Mouse (Mus musculus): Measurements from ENCODE around the gene Adgrb3. TPM values are rescaled to one million over a fixed set of nuclear protein-coding genes. Genes with fewer than 3 reads are reported as not detected.
A peak's percentile ranks its signal among the peaks of the same experiment; 100 is the strongest.
"Not testable (repeated sequence)": the region's sequence is repeated elsewhere in the genome, so short reads cannot be mapped to it uniquely, and the experiment has no call there.

Gene Adgrb3
- total RNA-seq, 2 experiments from 2014 or later, result 105 to 110 TPM

DNA sequence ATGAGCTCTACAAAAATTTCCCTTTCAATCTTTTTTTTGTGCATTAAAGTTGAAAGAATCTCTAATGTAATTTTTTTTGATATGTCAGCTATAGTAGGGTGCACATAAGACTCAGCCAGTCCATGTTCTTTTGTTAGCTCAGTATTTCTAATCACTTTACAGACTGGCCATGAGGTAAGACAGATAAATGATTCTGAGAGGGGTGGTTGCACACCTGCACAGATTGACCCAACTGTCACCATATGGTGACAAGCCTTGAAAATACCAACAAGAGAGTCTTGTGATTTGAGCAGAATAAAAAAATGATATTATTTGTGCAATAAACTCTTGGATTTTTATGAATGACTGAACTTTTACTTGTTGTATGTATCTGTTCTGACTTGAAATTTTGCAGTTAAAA, 74.2 kb downstream of the Adgrb3 start:
- no peak for DNase-seq (ENCODE audit: low spot score in 2 of 2)
- intact Hi-C loops (cut with DNase I), result no loop called here

DNA sequence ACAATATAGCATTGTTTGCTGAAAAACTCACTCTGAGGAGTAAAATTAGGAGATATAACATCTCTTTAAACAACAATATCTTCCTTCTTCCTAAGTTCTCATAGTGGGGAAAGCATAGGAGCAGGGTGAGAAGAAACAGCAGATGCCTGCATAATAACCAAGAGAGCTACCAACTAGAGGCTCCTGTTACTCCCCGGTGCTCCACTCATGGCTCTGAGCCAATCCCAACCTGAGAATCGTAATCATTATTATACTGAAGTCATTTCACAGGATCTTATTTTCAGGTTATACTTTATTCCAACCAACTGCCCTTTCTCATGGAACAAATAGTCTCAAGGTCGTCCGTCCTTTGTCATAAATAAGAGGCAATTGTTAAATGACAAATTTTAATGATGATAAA, 75.0 kb downstream of the Adgrb3 start:
- intact Hi-C loops (cut with DNase I), result no loop called here
- no peak for DNase-seq (ENCODE audit: low spot score in 2 of 2)

DNA sequence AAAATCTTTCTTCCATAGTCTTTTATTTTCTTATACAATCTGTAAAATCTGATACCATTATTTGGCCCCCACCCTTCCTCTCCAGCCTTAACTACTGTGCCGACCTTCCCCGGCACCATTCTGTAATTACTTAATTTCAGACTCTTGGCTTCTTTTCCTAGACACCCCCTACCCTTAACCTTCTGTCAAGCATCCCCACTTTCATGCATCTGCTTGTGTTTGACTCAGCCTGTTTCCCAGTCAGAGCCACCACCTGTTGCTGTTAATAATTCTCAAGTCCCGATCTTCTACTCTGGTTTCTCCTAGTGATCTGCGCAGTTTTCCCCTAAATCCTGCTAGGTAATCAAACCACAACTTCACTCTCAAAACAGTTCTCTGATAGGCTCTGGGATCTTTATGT, 83.9 kb downstream of the Adgrb3 start:
- intact Hi-C loops (cut with DNase I), result no loop called here
- DNase-seq (ENCODE audit: low spot score in 2 of 2), result no peak

DNA sequence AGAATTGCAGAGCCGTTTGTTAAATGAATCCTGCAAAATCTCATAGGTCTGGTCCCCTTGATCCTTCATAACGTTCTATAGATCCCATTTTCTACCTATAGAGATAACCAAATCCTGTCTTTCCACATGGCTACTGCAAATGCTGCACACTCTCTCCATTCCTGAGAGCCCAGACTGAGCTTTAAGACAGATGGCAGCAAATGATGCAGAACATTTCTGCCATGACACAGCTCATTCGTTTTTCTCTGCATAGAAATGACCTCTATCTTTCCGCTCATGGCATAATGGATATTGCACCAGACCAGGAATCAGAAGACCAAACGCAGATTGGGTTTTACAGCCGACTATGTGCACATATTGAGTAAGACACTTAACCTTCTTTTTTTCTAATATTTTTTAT, 84.8 kb downstream of the Adgrb3 start:
- intact Hi-C loops (cut with DNase I), result no loop called here
- DNase-seq (ENCODE audit: low spot score in 2 of 2), result no peak

DNA sequence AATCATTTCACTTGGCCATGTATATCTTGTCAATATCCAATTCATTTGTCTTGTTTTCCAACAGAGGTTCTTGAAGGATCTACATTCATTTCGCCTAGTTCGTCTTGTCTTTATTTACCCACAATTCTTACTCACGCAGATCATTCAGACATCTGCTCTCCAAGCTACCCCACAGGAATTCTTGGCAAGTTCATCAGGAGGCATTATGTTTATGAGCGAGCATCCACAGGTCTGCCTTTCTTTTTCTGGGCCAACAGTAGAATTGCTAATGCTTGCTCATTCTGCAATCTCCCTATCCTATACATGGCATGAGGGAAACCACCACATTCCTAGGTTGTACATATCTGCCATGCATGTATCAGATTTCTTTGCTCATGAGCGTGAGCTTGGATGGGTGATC, 99.7 kb downstream of the Adgrb3 start:
- no peak for DNase-seq (ENCODE audit: low spot score in 2 of 2)
- intact Hi-C loops (cut with DNase I), result no loop called here

DNA sequence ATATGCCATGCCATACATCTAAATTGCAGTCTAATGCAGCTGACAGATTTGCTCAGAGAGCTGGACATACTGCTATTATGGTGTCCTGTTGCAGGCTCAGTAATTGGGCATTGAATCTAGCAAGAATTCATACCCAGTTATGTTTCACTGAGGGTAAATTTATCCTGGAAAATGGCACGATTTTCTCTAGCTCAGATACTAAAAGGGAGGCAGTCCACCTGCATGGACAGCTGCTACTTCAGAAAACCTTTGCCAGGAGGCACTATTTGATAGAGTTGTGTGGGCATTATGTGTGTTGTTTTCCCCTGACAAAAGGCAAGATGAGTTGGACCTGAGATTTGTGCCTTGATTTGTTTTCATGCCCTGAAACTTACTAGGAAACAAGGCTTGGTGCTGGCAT, 118.0 kb downstream of the Adgrb3 start:
- intact Hi-C loops (cut with DNase I), result no loop called here
- DNase-seq (ENCODE audit: low spot score in 2 of 2), result peak in 1 of 2 experiments; percentile 72

DNA sequence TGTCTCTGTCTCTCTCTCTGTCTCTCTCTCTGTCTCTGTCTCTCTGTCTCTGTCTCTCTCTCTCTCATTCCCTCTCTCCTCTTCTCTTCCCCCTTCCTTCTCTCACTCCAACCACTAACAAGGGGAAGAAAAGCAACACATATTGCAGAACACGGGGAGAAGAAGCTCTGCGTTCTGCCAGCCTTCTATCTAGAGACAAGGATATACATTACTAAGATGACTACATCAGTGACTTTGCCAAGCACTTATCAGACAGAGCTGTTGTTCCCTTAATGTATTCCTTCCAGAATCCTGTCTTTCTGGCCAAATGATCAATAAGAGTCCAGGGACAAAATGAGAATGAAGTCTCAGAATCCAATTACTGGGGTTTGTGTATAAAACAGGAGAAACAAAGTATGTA, 123.2 kb downstream of the Adgrb3 start:
- intact Hi-C loops (cut with DNase I), result no loop called here
- no peak for DNase-seq (ENCODE audit: low spot score in 2 of 2)

DNA sequence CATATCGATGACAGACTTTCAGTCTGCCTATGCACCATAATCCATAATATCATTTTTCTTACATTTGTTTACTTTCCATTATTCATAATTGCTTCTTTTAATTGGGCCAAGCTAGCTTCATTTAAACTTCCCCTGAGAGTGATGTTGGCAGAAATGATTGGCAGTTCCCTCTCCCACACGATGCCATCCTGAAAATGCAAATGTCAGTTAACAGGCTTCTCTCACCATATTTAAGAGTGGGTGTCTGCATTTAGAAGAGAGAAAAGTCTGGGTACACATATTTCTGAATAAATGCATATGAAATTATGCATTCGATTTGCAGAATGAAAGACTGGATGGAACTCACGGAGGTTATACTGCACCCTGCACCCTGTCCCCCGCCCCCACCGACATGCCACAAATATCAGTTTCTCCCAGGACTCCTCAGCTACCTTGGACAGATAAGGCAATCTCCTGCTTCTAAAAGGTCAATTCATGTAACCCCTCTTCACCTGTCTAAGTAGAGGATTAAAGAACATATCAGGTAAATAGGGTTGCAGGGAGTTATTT, 130.7 kb downstream of the Adgrb3 start:
- peak in 1 of 2 experiments; percentile 76 for DNase-seq (ENCODE audit: low spot score in 2 of 2)
- intact Hi-C loops (cut with DNase I), result no loop called here

DNA sequence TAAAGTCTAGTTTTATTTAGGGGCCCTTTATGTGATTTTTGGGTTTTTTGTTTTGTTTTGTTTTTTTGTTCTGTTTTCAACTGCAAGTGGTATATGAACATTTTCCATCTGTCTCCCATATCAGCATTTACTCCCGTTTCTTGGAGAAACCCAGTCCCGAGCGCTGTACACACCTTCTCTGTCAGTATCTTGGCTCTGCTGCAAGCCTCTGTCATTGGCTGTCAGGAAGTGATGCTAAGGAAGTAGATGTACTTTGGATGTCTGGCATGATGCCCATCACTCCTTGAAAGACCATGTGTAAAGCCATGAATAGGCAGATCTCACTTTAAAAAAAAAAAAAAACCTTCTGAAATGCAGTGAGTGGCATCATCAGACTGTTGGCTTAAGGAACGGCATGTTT, 132.3 kb downstream of the Adgrb3 start:
- intact Hi-C loops (cut with DNase I), result loop anchor here (2.0 kb wide), 1 partner anchor 132 kb away; the partner anchor contains the start of gene Adgrb3
- peak in 1 of 2 experiments; percentile 43 for DNase-seq (ENCODE audit: low spot score in 2 of 2)

DNA sequence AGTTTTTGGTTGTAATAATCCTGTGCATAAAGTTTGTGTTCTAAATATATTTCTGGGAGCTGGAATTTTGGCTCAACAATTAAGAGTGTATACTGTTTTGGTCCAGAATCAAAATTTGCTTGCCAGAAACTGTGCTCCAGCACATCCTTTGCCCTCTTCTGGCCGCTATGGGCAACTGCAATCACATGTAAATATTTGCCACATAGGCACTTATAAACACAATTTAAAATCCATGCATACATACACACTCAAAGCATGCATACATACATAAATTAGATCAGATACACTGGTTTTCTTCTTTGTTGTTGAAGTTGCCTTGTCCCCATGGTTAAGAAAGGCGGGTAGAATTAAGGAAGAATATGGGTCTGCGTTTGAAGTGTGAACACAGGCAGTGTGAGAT, 132.7 kb downstream of the Adgrb3 start:
- no peak for DNase-seq (ENCODE audit: low spot score in 2 of 2)
- intact Hi-C loops (cut with DNase I), result loop anchor here (2.0 kb wide), 1 partner anchor 132 kb away; the partner anchor contains the start of gene Adgrb3

DNA sequence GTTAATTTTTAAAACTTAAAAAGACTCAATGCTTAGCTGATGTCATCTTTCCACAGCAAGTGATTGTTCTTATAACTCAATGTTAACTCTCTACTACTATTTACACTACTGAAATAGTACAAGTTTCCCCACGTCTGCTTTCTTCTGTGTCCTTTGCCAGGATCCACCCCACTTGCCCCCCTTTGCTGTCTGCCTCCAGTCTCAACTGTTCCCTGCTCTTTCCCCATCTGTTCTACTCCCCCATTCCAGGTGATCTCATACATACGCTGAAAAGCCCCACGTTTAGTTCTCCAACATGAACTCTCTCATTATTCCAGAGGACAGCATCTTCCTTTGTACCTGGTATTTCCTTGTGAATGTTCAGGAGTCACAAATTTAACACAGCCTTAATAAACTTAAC, 147.4 kb downstream of the Adgrb3 start:
- DNase-seq (ENCODE audit: low spot score in 2 of 2), result peak in 1 of 2 experiments; percentile 63
- intact Hi-C loops (cut with DNase I), result no loop called here

DNA sequence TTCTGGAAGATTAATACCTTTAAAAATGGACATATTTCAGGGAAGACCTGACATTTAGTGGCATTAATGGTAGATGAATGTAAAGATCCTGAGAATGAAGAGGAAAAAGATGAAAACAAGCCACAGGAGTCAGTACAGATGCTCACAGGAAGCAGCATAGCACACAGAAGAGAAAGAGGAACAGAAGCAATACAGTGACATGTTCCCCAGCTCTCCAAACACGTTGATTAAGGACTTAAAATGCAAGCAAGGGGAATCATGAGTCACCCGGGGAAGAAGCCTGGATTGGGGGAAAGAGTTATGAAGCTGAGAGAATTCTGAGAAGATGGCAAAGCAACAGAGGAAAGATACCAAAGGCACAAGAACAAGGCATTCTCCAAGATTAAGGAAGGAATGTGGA, 149.9 kb downstream of the Adgrb3 start:
- peak in 1 of 2 experiments; percentile 31 for DNase-seq (ENCODE audit: low spot score in 2 of 2)
- intact Hi-C loops (cut with DNase I), result no loop called here

DNA sequence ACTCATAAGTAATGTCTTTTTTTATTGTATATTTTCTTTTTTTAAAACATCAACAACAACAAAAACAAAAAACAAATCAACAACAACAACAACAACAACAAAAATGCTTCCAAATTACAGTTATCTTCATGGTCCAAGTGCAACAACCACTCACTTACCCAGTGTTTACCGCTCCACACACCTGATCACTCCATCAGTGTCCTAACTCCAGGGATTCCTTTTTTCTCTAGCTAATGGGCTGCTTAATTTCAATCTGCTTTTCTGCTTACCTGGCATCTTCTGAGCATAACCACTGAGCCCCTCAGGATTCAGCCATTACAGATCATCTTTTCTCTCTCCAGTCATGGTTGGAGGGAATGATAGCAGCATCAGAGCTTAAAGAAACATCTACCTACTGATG, 176.8 kb downstream of the Adgrb3 start:
- intact Hi-C loops (cut with DNase I), result no loop called here
- DNase-seq (ENCODE audit: low spot score in 2 of 2), result no peak

DNA sequence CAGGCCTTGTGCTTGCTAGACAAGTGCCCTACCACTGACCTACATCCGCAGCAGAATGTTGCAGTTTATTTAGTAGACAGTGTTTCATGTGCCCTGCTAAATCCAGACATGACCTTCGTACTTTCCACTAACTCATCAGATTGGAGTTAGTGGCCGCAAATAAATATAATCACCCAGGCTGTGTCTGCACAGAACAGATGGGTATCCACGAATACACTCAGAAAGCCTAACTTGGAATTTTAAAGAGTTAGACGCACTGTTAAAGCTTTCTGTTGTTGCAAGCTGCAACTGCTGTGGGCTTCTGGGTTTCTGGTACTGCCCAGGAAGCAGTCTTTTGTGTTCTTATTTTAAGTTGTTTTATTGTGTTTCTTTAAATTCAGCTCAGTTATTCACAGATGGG, 185.3 kb downstream of the Adgrb3 start:
- DNase-seq (ENCODE audit: low spot score in 2 of 2), result peak in 1 of 2 experiments; percentile 76
- intact Hi-C loops (cut with DNase I), result no loop called here

DNA sequence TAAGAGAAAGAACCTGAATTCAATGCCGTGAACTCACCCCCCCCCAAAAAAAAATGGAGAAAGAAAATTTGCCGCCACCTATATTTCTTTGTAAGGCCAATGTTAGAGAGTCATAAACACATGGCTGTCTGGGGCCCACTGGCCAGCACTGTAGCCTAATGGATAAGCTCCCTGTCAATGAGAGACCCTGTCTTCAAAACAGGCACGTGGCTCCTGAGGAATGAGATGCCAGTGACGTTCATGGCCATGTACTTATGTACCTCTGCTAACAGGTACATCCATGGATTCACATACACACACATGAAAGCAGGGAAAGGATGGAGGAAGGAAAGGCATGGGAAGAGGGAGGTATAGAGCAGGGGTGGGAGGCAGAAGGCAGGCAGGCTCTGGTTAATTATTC, 208.0 kb downstream of the Adgrb3 start:
- no peak for DNase-seq (ENCODE audit: low spot score in 2 of 2)
- intact Hi-C loops (cut with DNase I), result loop anchor here (5.0 kb wide), 1 partner anchor 206 kb away; the partner anchor contains the start of gene Adgrb3

DNA sequence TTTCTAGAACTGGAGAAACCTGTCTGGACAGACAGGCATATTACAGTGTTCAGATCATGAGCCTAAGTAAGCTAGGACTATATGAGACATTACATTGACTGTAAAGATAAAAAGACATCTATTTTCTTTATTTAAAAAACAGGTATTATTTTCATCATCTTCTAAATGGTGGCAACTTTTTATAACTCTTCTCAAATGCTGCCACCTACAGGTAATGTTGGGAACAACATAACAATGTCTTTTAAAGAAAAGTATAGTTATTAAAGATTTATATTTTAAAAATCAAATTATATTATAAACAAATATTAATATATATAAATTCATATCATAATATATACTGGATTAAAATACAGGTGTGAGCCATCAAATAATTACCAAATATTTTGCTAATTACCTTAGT, 212.6 kb downstream of the Adgrb3 start:
- no peak for DNase-seq (ENCODE audit: low spot score in 2 of 2)
- intact Hi-C loops (cut with DNase I), result loop anchor here (5.0 kb wide), 1 partner anchor 90 kb away; no protein-coding TSS in a partner anchor

DNA sequence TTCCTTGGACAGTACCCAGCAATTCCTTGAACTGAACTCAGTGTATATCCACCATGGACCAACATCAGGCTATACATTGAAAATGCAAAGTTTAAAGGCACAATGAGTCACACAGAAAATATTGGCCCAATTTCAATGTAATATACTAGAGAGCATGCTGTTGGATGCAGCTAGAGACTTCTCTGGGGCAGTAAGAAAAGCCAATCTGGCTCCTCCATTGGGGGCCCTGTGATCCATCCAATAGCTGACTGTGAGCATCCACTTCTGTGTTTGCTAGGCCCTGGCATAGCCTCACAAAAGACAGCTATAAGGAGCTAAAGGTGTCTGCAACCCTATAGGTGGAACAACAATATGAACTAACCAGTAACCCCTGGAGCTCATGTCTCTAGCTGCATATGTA, 218.7 kb downstream of the Adgrb3 start:
- DNase-seq (ENCODE audit: low spot score in 2 of 2); intact Hi-C loops (cut with DNase I): not testable (repeated sequence)

DNA sequence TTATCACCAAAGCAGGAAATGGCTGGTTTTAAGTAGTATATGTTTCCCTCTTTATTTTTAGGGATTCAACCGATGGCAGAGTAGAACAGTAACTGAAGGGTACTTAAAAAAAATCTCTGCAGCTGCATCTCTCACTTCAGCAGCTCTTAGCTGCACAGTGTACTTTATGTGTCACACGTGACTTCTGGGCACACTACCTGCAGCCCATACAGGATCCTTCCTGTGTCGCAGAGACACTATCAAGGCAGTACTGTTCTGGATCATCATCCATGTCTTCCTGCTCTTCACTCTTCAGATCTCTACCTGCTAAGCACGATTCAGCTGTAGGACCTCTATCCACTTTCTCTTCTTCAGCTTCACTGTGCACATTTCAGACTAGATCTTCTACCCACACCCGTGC, 230.6 kb downstream of the Adgrb3 start:
- DNase-seq (ENCODE audit: low spot score in 2 of 2), result no peak
- intact Hi-C loops (cut with DNase I), result no loop called here

DNA sequence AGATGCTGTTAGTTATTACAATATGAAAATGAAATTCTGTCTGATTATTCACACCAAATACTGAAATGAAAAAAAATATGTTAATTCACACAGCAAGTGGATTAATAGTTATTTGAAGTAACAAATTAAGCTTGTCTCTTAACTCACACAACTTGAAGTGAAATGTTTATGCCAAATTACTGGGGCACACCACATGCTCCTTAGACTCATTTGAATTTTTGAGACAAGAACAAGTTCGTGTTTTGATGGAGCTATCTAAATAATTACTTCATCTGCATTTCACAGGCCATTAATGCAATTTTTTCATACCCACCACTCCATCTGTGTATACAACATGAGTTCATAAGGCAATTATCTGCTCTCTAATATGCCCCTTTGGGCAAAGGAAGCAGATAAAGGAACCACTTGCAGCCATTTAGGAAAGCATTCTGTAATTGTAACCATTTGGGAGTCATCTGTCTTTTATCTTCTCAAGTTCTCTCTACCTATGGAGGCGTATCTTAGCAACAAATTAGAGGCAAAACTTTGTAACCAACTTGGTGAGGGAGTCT, 240.9 kb downstream of the Adgrb3 start:
- intact Hi-C loops (cut with DNase I), result no loop called here

DNA sequence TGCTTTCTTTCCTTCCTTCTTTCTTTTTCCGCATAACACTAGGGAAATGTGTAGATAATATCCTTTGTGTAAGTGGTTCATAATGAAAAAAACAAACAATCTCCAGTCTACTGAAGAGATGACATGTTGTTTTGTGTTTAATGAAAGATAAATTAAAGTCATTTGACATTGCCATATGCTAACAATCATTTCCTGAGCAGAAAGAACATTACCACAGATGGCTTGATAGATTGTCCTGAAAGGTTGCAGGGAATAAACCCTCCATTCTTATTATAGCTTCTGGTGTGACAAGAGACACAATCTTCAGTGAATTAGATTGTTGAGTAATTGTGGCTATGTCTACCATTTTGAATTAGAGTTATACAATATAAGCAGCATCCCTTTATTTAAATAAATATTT, 247.8 kb downstream of the Adgrb3 start:
- intact Hi-C loops (cut with DNase I), result no loop called here
- no peak for DNase-seq (ENCODE audit: low spot score in 2 of 2)

More for the DNA sequence above, 240.9 kb downstream of the Adgrb3 start:
- no peak for DNase-seq (ENCODE audit: low spot score in 2 of 2)

DNA sequence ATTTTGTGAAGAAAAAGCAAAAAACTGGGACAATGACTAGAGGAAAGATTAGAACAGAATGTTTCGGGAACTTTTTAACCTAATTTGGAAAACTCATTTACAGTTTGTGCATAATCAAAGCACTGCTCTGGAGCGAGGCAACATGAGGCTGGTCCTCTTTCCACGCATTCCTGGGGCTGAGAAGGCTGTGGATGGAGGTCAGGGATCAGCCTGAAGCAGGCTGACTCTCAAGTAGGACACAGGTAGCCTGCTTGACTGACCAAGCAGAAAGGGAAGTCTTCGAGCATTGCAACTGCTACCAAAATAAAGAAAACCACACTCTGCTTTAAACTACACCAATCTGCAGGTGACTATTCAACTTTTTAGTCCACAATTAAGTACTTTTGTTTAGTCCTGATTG, 251.7 kb downstream of the Adgrb3 start:
- DNase-seq (ENCODE audit: low spot score in 2 of 2), result no peak
- intact Hi-C loops (cut with DNase I), result no loop called here

DNA sequence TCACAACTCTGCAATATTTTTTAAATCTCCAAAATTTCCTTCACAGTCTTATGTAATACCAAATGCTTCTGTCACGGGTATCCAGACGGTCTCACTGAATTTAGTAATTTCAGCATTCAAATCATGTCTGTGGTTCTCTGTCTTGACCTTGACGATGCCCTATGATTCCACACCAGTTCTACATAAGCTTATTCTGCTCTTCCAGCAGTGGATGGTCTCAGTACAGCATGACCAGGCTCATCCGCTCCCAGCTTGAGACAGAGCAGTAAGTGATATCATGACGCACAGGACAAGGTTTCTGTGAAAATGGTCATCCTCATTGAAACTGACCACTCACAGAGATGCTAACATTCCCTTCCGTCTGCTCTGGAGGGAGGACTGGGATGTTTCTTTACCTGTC, 252.9 kb downstream of the Adgrb3 start:
- peak in 1 of 2 experiments; percentile 51 for DNase-seq (ENCODE audit: low spot score in 2 of 2)

More for the DNA sequence above, 252.9 kb downstream of the Adgrb3 start:
- intact Hi-C loops (cut with DNase I), result no loop called here

Measured in left cerebral cortex, postnatal 25 days (tissue).